Mouse (Mus musculus) limb, embryonic 14.5 days (tissue): ENCODE measurements around the gene Dlst. TPM values are rescaled to one million over a fixed set of nuclear protein-coding genes. Genes with fewer than 3 reads are reported as not detected.

Experiments
- ATAC-seq: fragments of 200-750 bp; cut with Nextera tagmentation; 2 replicates; pipeline ENCODE4 v1.8.0; 2017; ENCODE audit warnings: low read depth, moderate number of reproducible peaks, moderate TSS enrichment; ENCODE audit not compliant: low FRiP score
- DNase-seq: peaks from one replicate; pipeline ENCODE4 v3.0.0-alpha.2; 2015; ENCODE audit warnings: low spot score
- H3K27ac ChIP-seq: fragments of 300-500 bp; sonication (generic); replicated peaks from 2 replicates; pipeline ENCODE4 v1.5.1; 2014; ENCODE audit warnings: low read depth, mild to moderate bottlenecking, low read length, moderate library complexity, mixed read lengths
- H3K27me3 ChIP-seq: fragments of 300-500 bp; sonication (generic); 2 replicates; pipeline ENCODE4 v1.6.1; 2014; ENCODE audit warnings: low read length, mixed read lengths; ENCODE audit not compliant: control insufficient read depth, insufficient read depth
- H3K36me3 ChIP-seq: fragments of 300-500 bp; sonication (generic); 2 replicates; pipeline ENCODE4 v1.6.1; 2014; ENCODE audit warnings: mild to moderate bottlenecking, low read length, moderate library complexity, mixed read lengths; ENCODE audit not compliant: control insufficient read depth, insufficient read depth
- H3K4me1 ChIP-seq: fragments of 300-500 bp; sonication (generic); 2 replicates; pipeline ENCODE4 v1.6.1; 2014; ENCODE audit warnings: antibody characterized with exemption, low read length, mixed read lengths; ENCODE audit not compliant: control insufficient read depth, insufficient read depth
- H3K4me2 ChIP-seq: fragments of 300-500 bp; sonication (generic); replicated peaks from 2 replicates; pipeline ENCODE4 v1.6.1; 2014; ENCODE audit warnings: low read depth, mild to moderate bottlenecking, low read length, moderate library complexity; ENCODE audit not compliant: severe bottlenecking
- H3K4me3 ChIP-seq: fragments of 300-500 bp; sonication (generic); replicated peaks from 2 replicates; pipeline ENCODE4 v1.5.1; 2014; ENCODE audit warnings: low read length
- H3K9ac ChIP-seq: fragments of 300-500 bp; sonication (generic); 2 replicates; pipeline ENCODE4 v1.6.1; 2014; ENCODE audit warnings: mild to moderate bottlenecking, low read depth, low read length, moderate library complexity; ENCODE audit not compliant: severe bottlenecking
- H3K9me3 ChIP-seq: fragments of 300-500 bp; sonication (generic); 2 replicates; pipeline ENCODE4 v1.6.1; 2016; ENCODE audit warnings: low read length; ENCODE audit not compliant: control insufficient read depth
- POLR2A ChIP-seq: fragments of 200-500 bp; IDR thresholded peaks from 2 replicates; pipeline ENCODE4 v1.8.0; 2012; ENCODE audit warnings: inconsistent platforms, mild to moderate bottlenecking, moderate library complexity, borderline replicate concordance; ENCODE audit not compliant: insufficient read depth, insufficient read length; ENCODE audit errors: extremely low read depth
- WGBS: fragments of 180-500 bp; shearing (Covaris S2); extraction: QIAGEN DNeasy Blood & Tissue Kit; methylation state at CpG from one replicate; pipeline ENCODE4 v1.1.7; 2014; 5-methylcytosine and 5-hydroxymethylcytosine counted together
- polyA plus RNA-seq, 2 experiments: library from polyadenylated mRNA; depleted of rRNA in 1 of 2; stranded (reverse) in 1 of 2; unstranded in 1 of 2; fragments of >200 nt; fragmentation: Nextera tagmentation in 1 of 2; extraction: Ambion mirVana in 1 of 2; gene quantifications; 2 replicates each; pipeline versions ENCODE4 v1.2.1 to v1.2.3; 2012 to 2014

Gene Dlst
- polyA plus RNA-seq, 2 experiments = 99.0 to 168 TPM

DNA sequence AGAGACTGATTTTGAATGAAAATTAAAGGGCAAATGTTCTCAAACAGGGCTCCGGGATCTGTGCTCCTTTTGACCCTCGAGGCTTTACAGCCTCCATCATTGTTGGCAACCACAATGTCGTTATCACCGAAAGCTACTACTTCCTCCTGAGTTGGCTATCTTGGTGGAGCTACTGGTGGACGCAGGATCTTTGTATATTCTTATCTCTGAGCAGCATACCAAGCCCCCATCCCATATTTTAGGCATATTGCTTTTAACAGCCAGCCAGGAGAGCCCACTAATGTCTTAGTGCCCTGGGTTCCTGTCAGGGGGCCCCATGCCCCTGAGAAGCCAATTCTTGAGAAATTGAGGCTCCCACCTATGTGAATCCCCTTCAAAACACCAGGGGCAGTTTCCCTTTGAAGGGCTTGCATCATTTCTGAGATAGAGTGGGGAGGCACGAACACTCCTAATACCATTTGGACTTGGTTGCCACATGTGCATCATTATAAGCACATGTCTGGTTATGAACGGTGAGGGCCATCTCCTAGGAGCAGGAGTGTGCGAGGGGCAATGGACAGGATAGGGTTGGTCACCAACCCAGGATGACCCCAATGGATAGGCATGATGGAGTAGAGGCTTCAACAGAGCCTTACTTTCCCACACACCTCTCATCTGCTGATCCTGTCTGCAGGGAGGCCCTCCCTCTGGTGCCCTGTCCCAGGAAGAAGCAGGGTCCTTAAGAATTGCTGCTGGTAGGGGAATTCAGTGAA lies 23.6 kb downstream of the Dlst start:
- TF ChIP-seq POLR2A = no peak
- Histone ChIP-seq H3K9ac (no peak overlapping the region), H3K4me2 (no peak overlapping the region), H3K9me3 (no peaks in the 10 kb centered on the region), H3K27me3 (no peaks in the 10 kb centered on the region), H3K27ac (no peak overlapping the region), H3K4me3 (no peak overlapping the region), H3K4me1 (no peaks in the 10 kb centered on the region), H3K36me3 (peaks cover 57% of the 10 kb centered on the region)
- ATAC-seq = no peak
- WGBS = 88% methylated on average over 8 of the region's 8 CpGs
- no peak for DNase-seq

GRCm38 (mm10) chr12:85135513-85136470 lies 25.2 kb downstream of the Dlst start:
- DNase-seq (no peak), ATAC-seq (0 out of 2 replicates have a peak, but pooled peaks have one; percentile 14)
- Histone ChIP-seq H3K36me3 (peaks cover 42% of the 10 kb centered on the region), H3K27me3 (no peaks in the 10 kb centered on the region), H3K4me2 (no peak overlapping the region), H3K27ac (no peak overlapping the region), H3K9ac (no peak overlapping the region), H3K4me1 (no peaks in the 10 kb centered on the region), H3K9me3 (no peaks in the 10 kb centered on the region), H3K4me3 (no peak overlapping the region)
- WGBS = 76% methylated on average over 19 of the region's 19 CpGs
- no peak for TF ChIP-seq POLR2A

DNA sequence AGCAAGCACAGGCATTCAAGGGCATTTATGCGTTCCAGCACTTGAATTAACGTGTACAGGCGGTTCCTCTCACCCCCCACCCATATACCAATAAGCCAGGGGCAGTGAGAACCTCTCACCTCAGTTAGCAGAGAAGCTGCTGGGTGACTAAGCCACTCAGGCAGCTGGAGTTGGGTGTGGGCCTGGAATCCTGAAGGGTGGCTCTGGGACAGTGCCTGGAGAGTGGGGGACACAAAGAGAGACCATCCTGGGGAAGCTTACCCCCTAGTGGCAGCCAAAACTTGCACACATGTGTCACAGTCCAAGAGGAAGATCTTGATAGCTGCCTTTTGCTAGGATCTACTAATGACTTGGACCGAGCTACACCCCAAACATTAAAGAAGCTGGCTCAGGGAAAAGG lies 26.0 kb downstream of the Dlst start:
- Histone ChIP-seq H3K27ac (no peak overlapping the region), H3K4me2 (no peak overlapping the region), H3K27me3 (no peaks in the 10 kb centered on the region), H3K4me3 (no peak overlapping the region), H3K36me3 (peaks cover 34% of the 10 kb centered on the region), H3K9ac (no peak overlapping the region), H3K9me3 (no peaks in the 10 kb centered on the region), H3K4me1 (no peaks in the 10 kb centered on the region)
- no peak for TF ChIP-seq POLR2A
- 80% methylated on average over 4 of the region's 4 CpGs for WGBS
- DNase-seq = no peak
- no peak for ATAC-seq

- ATAC-seq = no peak
- DNase-seq = no peak
- Histone ChIP-seq H3K4me2 (no peak overlapping the region), H3K27me3 (no peaks in the 10 kb centered on the region), H3K4me3 (no peak overlapping the region), H3K27ac (no peak overlapping the region), H3K4me1 (no peaks in the 10 kb centered on the region), H3K9ac (0 out of 2 replicates have a peak overlapping the region, but pooled peaks have one; percentile 28), H3K9me3 (no peaks in the 10 kb centered on the region), H3K36me3 (peaks cover 2% of the 10 kb centered on the region)
- TF ChIP-seq POLR2A = no peak
- 41% methylated on average over 18 of the region's 18 CpGs for WGBS
These were observed 29.5 kb downstream of the Dlst start for GRCm38 (mm10) chr12:85140036-85140701.

DNA sequence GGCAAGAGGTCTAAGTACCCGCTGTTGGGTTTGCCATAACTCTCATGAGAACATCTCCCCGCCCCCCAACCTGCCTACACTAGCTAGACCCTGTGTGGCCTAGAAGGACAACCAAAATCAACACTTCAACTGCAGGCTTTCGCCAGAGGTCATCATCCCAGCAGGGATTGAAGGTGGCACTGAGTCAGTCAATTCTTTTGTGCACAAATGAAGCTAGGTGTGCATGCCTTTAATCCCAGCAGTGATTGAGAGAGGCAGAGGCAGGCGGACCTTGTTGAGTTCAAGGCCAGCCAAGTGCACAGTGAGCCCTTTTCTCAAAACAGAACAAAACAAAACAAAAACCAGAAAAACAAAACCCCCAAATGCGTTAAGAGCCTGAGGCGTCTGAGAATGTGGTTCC lies 30.5 kb downstream of the Dlst start:
- TF ChIP-seq POLR2A = no peak
- ATAC-seq (no peak), DNase-seq (no peak)
- Histone ChIP-seq H3K27ac (no peak overlapping the region), H3K4me3 (no peak overlapping the region), H3K4me1 (no peaks in the 10 kb centered on the region), H3K27me3 (no peaks in the 10 kb centered on the region), H3K36me3 (no peaks in the 10 kb centered on the region), H3K9ac (no peak overlapping the region), H3K9me3 (no peaks in the 10 kb centered on the region), H3K4me2 (no peak overlapping the region)
- WGBS = 75% methylated on average over 6 of the region's 6 CpGs
